Mouse (Mus musculus): ENCODE measurements at regions not wholly inside any gene's neighbourhood (a gene's known extent, or its start where the extent isn't known, plus 50 kb on each side); places are given as distances from the start of the nearest gene placed in this dataset.
"Not testable (repeated sequence)": the region's sequence is repeated elsewhere in the genome, so short reads cannot be mapped to it uniquely, and the experiment has no call there.

- in situ Hi-C loops (cut with MboI, MseI), result not testable (repeated sequence)
These were observed 139.7 kb downstream of the Tex13c3 start for GRCm38 (mm10) chrX:19341231-19342007.

DNA sequence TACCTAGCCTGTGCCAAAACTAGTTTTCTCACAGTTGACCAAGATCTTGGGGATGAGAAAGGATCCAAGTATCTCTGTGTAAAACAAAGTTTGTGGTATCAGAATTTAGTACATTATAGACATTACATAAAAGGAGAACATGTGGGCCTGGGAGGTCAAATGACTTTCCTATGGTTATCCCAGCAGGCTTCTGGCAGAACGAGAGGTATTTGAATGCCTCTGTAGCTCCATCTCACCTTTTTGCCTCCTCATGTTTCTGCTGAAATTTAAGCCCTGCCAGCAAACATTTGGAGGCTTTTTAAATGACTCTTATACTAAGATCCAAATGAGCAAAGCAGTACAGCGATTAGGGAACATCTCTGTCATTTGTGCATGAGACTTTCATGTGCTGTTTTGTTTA, 167.8 kb downstream of the Tex13c3 start:
- in situ Hi-C loops (cut with MboI, MseI), result no loop called here

- in situ Hi-C loops (cut with MboI, MseI), result no loop called here
These were observed 169.1 kb downstream of the Tex13c3 start for GRCm38 (mm10) chrX:19311809-19312559.

DNA sequence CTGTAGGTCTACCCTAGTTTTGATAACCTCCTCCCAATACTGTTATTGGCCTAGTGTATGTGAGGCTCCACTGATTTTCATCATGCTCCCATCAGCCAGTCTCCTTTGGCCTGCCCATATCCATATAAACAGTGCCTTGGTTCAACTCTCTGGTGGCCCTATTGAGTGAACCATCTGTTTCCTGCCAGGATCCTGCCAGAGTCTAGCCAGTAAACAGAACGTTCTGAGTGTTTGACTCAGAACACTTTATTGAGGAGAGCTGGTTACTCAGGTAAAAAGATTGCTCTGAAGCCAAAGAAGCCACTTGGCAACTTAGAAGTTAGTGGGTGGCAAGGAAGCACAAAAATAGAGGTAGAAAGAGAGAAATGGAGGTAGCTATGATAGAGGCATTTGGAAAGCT, 169.7 kb downstream of the Tex13c3 start:
- in situ Hi-C loops (cut with MboI, MseI), result no loop called here

DNA sequence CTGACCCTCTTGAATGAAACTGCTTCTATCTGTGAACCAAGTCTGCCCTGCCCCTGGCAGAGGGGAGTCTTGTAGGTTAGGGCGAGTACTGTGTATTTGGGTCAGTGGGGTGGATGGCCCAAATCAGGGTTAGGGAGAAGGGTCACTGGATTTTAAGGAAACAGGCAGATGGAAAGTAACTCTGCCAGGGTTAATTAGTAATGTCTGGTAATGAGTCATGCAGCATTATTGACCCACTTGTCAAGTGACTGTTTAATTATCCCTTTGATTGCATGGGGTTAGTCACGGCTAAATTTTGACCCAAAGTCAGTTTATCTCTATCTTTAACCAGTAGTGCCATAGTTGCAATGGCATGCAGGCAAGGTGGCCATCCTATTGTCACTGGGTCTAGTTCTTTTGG, 192.9 kb downstream of the Tex13c3 start:
- in situ Hi-C loops (cut with MboI, MseI), result no loop called here

DNA sequence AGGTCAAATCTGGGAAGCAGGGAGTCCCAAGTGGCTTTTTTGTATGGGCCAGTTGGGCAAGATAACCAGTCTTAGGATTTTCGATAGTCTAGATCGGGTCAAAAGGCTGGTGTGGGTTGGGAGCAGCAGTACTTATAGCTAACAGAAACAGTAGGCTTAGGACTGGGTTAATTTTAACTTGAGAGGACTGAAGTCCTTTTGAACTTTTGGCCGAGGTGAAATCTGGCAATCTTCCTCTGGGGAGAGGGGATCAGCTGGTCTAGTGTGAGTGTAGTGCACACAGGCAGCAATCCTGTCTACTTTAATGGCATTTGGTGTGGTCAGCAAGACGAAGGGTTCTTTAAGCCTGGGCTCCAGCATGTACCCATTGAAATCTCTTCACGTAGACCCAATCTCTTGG, 194.7 kb downstream of the Tex13c3 start:
- in situ Hi-C loops (cut with MboI, MseI), result no loop called here

GRCm38 (mm10) chrX:19285773-19286172, 195.3 kb downstream of the Tex13c3 start:
- in situ Hi-C loops (cut with MboI, MseI), result no loop called here

DNA sequence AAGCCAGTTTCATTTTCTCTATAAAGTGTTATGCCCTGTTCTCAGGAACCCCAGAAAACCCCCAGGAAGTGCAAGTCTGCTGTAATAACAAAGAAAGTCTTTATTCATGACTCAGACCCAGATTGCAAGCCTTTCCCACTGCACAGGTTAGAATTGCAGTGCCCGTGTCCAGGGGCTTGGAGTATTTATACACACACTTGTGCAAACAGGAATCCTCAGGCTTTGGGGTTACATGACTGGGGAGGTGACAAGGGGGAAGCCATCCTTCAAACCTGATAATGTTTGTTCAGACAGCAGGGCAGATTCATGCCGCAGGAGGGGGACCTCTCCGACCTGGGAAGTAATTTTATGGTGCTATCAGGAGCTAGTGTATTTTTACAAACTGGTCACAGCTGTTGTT, 198.0 kb downstream of the Tex13c3 start:
- in situ Hi-C loops (cut with MboI, MseI), result no loop called here

- in situ Hi-C loops (cut with MboI, MseI), result no loop called here
These were observed 216.9 kb downstream of the Tex13c3 start for GRCm38 (mm10) chrX:19264237-19264636.

DNA sequence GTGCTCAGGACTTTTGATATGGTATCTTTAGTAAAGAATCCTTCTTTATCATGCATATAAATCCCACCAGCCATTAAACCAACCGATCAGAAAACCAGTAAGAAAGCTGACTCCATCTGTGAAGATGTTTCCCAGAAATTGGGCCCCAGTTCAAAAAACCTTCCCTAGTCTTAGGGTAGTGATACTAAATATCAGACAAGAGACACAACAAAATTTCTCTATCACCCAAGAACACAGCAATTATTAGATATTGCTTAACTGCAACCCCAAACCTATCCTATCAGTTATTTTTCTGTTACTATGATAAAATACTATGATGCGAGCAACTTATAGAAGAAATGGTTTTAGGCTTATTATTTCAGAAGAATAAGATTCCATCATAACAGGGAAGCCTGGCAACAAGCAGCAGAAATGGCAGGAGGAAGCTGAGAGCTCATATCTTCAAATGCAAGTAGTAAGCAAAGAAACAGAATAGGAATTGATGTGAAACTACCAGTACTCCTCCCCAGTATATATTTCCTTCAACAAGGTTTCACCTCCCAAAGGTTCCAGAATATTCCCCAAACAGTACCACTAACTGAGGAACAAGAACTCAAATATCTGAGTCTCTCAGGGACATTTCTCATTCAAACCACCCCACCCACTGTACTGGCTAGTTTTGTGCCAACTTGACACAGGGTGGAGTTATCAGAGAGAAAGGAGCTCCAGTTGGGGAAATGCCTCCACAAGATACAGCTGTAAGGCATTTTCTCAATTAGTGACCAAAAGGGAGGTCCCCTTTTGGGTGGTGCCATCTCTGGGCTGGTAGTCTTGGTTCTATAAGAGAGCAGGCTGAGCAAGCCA, 234.1 kb downstream of the Tex13c3 start:
- in situ Hi-C loops (cut with MboI, MseI), result no loop called here

GRCm38 (mm10) chrX:19237738-19238261, 243.3 kb downstream of the Tex13c3 start:
- in situ Hi-C loops (cut with MboI, MseI), result no loop called here

DNA sequence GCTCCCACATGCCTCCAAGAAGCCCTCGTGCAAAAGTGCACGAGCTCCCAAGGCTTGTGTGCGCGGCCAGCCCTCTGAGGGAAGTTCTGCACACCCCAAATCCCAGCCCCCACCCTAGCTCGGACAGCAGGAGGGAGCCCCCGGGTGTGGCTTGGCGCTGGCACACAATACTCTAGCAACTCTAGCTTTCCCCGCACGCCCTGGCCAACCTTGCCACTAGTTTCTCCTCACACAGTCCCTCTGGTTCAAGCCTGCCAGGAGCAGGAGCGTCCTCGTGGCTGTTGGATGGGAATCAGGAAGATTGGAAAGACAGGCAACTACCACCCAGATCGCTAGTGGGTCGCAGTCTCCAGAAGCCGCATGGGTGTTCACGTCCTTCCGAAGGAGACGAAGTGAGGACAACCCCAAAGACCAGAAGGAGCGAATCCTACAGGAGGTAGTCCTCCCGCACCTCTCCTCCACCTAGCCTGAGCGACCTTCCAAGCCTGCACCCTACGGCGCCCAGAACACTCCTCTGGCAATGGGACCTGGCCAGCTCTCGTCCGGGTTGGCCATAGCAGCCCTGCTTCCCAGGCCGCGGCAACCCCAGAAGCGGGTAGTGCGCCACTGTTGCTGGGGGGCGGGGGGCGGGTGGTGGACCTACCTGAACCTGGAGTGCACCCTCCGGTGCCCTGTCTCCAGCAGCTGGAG, 243.9 kb downstream of the Tex13c3 start:
- in situ Hi-C loops (cut with MboI, MseI), result no loop called here

- in situ Hi-C loops (cut with MboI, MseI), result no loop called here
These were observed 245.7 kb downstream of the Tex13c3 start for GRCm38 (mm10) chrX:19235449-19235848.

- in situ Hi-C loops (cut with MboI, MseI), result no loop called here
These were observed 249.3 kb downstream of the Tex13c3 start for GRCm38 (mm10) chrX:19231823-19232222.

DNA sequence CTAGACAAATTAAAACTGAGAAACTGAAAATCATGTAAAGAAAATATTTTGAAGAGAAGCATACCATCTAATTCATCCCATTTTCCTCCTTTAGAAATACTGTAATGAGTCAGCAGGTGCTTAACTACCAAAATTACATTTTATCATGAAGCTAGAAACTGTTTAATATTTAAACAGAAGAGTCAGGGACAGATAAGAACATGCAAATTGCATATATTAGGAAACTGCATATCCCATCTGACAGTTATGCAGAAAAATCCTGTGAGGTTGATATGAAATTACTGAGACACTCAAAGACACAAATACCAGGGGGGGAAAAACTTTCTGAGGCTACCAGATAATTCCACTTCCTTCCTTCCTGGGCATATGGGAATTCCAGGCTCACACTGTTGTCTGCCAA, 257.8 kb downstream of the Tex13c3 start:
- in situ Hi-C loops (cut with MboI, MseI), result no loop called here

DNA sequence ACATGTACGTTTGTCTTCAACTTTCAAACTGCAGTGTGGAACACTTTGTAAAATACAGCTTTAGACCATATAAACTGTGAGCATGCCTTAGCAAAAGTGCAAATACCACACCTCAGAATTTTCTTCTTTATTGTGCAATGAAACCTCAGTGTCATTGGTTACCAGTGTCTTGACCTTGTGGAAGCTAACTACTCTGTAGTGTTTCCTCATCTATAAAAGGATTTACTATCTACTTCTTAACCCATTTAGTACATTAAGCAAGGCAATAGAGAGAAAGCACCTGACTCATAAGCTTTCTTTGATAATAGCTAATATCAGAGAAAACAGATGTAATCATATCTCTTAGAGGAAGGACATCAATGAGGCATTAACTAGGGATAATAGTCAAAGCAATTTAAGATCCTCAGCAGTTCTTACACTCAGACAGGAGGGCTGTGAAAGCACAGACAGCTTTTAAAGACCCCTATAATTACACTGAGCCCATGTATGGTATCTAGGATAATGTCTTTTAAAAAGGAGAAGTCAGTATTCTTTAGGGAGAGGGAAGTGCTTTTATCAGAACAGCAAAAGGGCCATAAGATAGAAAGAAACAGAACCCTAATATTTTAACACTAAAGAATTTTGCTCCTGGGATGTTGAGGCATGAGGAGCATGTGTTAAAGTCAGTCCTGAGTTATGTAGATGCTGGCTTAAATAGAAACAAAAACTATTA, 260.2 kb downstream of the Tex13c3 start:
- in situ Hi-C loops (cut with MboI, MseI), result no loop called here

GRCm38 (mm10) chrX:19219727-19220126, 261.4 kb downstream of the Tex13c3 start:
- in situ Hi-C loops (cut with MboI, MseI), result no loop called here

- in situ Hi-C loops (cut with MboI, MseI), result no loop called here
These were observed 261.8 kb downstream of the Tex13c3 start for GRCm38 (mm10) chrX:19219301-19219700.

DNA sequence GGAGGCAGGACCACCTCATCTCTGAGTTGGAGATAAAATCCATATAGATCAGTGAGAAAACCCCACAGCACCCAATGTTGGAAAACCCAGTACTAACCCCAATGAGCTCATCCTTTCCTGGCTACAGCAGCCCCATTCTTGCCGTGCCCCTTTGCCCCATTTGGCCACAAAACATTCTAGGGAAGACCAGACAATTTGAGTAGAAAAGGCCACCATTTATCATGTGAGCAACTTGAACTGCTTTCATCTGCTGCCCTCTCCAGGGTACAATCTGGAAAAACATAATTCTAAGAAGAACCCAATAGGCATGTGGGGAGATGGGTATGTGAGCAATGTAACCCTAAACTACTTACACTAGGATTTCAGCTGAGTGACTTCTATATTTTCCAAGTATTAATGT, 274.7 kb downstream of the Tex13c3 start:
- in situ Hi-C loops (cut with MboI, MseI), result no loop called here

DNA sequence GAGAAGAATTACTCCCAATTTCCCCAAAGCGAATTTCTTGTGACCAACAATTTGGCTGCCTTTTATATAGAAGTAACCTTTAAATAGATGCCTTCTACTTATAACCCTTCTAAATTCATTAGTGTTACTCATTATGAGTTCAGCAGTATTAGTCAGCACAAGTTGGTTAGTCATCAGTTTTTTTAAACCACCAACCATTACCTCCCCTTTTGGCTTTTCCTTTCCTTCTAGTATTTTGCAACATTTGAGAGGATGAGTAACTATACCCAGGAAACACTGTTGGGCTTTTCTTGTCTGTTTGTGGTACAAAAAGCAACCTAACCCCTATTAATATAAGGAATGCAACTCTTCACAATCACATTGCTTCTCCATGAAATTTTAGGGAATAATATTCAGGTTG, 278.6 kb downstream of the Tex13c3 start:
- in situ Hi-C loops (cut with MboI, MseI), result no loop called here

DNA sequence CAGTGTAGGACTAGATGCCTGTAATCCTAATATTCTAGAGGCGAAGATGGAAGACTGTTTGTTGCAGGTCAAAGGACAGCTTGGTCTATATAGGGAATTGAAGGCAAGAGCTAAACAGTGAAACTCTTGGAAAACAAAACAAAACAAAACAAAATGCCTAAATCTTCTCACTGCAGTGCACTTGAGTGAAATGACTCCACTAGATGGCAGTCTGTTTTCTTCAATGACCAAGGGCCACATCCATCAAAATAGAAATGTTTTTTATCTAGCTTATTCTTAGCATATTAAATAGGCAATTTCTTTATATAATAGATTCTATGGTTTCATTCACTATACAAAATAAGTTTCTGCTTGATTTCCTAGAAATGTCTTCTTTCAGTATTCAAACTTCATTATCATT, 279.7 kb downstream of the Tex13c3 start:
- in situ Hi-C loops (cut with MboI, MseI), result no loop called here
